In the genomic region with DNA sequence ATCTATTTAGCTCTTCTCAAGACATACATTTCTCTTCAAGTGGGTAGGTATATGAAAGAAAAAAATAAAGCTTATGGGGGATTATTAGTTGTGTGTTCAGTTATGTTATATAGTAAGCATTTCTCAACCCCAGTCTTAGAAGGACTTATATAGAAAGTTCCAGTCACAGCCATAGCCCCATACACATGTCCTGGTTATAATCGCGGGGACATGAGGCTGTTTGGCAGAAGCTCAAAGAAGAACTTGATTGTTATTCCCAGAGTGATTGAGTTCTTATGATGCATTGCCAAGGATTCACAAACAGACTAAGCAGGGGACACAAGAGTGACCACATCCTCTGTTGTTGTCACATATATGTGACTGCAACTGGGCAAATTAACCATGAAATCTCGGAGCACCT, we compare ENCODE assay signal across 35 mouse cellular contexts.
"Had no signal": no experiment of that assay in that cellular context is flagged by ENCODE, and none has a peak within 500 bp of the region (broad histone marks: within the 10 kb centered on the region; RNA-seq: fewer than 3 reads in every experiment).

No protein-coding gene starts in this region.

- H3K36me3 ChIP-seq: heart, embryonic 10.5 days; heart, embryonic 15.5 days; hindbrain, embryonic 10.5 days; hindbrain, embryonic 12.5 days; hindbrain, embryonic 13.5 days; hindbrain, embryonic 15.5 days; intestine, embryonic 15.5 days had no signal

- H3K9ac ChIP-seq: heart, embryonic 12.5 days; heart, embryonic 13.5 days; heart, embryonic 15.5 days; hindbrain, embryonic 12.5 days; hindbrain, embryonic 13.5 days; hindbrain, embryonic 14.5 days; hindbrain, embryonic 15.5 days; intestine, embryonic 15.5 days; kidney, embryonic 15.5 days had no signal

- H3K9me3 ChIP-seq: heart, embryonic 10.5 days; heart, embryonic 12.5 days; heart, embryonic 13.5 days; heart, embryonic 15.5 days; hindbrain, embryonic 10.5 days; hindbrain, embryonic 15.5 days; intestine, embryonic 15.5 days; kidney, embryonic 15.5 days had no signal

- H3K27me3 ChIP-seq: heart, embryonic 12.5 days; heart, embryonic 13.5 days; heart, embryonic 15.5 days; hindbrain, embryonic 12.5 days; hindbrain, embryonic 13.5 days; hindbrain, embryonic 15.5 days; intestine, embryonic 15.5 days; kidney, embryonic 15.5 days had no signal

- H3K4me3 ChIP-seq: heart, adult 2 months; heart, embryonic 10.5 days; heart, embryonic 12.5 days; heart, embryonic 13.5 days; heart, embryonic 15.5 days; hindbrain, embryonic 10.5 days; hindbrain, embryonic 12.5 days; hindbrain, embryonic 13.5 days; hindbrain, embryonic 15.5 days; intestine, embryonic 15.5 days; kidney, embryonic 15.5 days; layer of hippocampus, adult 2 months had no signal

- ATAC-seq: hindbrain, embryonic 16.5 days; hindbrain, postnatal 0 days; inflammation-experienced regulatory T-cells, adult 6 months; intestine, embryonic 15.5 days; intestine, embryonic 16.5 days; intestine, postnatal 0 days had no signal

- DNase-seq: heart, adult 2 months; heart, postnatal 10 days; heart, postnatal 14 days; heart, postnatal 36 days; heart, postnatal 4 days; kidney, adult 11 months; kidney, adult 18-20 months; kidney, adult 2 months; kidney, adult 8-10 months; kidney, adult 9 months; kidney, postnatal 10 days; kidney, postnatal 14 days; kidney, postnatal 25 days; kidney, postnatal 36 days; kidney, postnatal 4 days; layer of hippocampus, adult 9-11 months had no signal

- H3K4me1 ChIP-seq: heart, embryonic 10.5 days; heart, embryonic 12.5 days; heart, embryonic 13.5 days; heart, embryonic 15.5 days; hindbrain, embryonic 10.5 days; hindbrain, embryonic 12.5 days; hindbrain, embryonic 13.5 days; hindbrain, embryonic 15.5 days; intestine, embryonic 15.5 days; kidney, embryonic 15.5 days had no signal

- H3K27ac ChIP-seq: heart, adult 2 months; heart, embryonic 10.5 days; heart, embryonic 13.5 days; heart, embryonic 15.5 days; hindbrain, embryonic 10.5 days; hindbrain, embryonic 12.5 days; hindbrain, embryonic 13.5 days; hindbrain, embryonic 14.5 days; hindbrain, embryonic 15.5 days; hindbrain, postnatal 0 days; intestine, embryonic 15.5 days; kidney, embryonic 15.5 days; kidney, postnatal 0 days; layer of hippocampus, adult 2 months had no signal

- H3K4me2 ChIP-seq: heart, embryonic 11.5 days; heart, embryonic 12.5 days; heart, embryonic 13.5 days; heart, embryonic 15.5 days; hindbrain, embryonic 12.5 days; hindbrain, embryonic 13.5 days; hindbrain, embryonic 14.5 days; hindbrain, embryonic 15.5 days; intestine, embryonic 15.5 days; kidney, embryonic 15.5 days had no signal
